10 mouse cellular contexts compared by ENCODE assay signal in genomic region chr11:60084589-60084988, GRCm38 (mm10). TPM values are rescaled to one million over a fixed set of nuclear protein-coding genes. Genes with fewer than 3 reads are reported as not detected.
DNase-seq lines count a peak whose midpoint lies in the region; ATAC-seq and TF ChIP-seq lines count a peak whose summit lies in the region.
"Had no signal": no experiment of that assay in that cellular context is flagged by ENCODE, and none has a peak within 500 bp of the region (broad histone marks: within the 10 kb centered on the region; RNA-seq: fewer than 3 reads in every experiment).

No protein-coding gene starts in this region.

- no peaks in the 10 kb centered on the region for H3K36me3 ChIP-seq in heart, adult 2 months (ENCODE audit: control insufficient read depth, insufficient read depth, low read length)
- no peaks in the 10 kb centered on the region for H3K36me3 ChIP-seq in heart, embryonic 12.5 days
- no peaks in the 10 kb centered on the region for H3K36me3 ChIP-seq in forebrain, embryonic 16.5 days (ENCODE audit: control insufficient read depth, insufficient read depth)
- H3K36me3 ChIP-seq: embryonic facial prominence, embryonic 12.5 days; lung, embryonic 15.5 days had no signal

- no peak for TF ChIP-seq POLR2A in heart, adult 2 months (IDR thresholded peaks at IDR 0.05; ENCODE audit: insufficient read depth, low read depth, low read length)
- TF ChIP-seq POLR2A in embryonic fibroblast, embryonic 13.5 days (IDR thresholded peaks at IDR 0.05; ENCODE audit: low read depth, low read length), result no peak

- no peak overlapping the region for H3K9ac ChIP-seq in heart, adult 2 months (ENCODE audit: low read depth, low read length)
- no peak overlapping the region for H3K9ac ChIP-seq in heart, embryonic 12.5 days
- no peak overlapping the region for H3K9ac ChIP-seq in forebrain, embryonic 16.5 days (replicated peaks; ENCODE audit: low read depth, low read length)
- H3K9ac ChIP-seq: embryonic facial prominence, embryonic 12.5 days; lung, embryonic 15.5 days had no signal

- no peak overlapping the region for H3K4me2 ChIP-seq in heart, embryonic 12.5 days
- H3K4me2 ChIP-seq in forebrain, embryonic 16.5 days (ENCODE audit: low read length), result no peak overlapping the region
- H3K4me2 ChIP-seq: embryonic facial prominence, embryonic 12.5 days; lung, embryonic 15.5 days had no signal

- H3K4me1 ChIP-seq in heart, adult 2 months (ENCODE audit: control insufficient read depth, insufficient read depth, low read length), result no peaks in the 10 kb centered on the region
- no peaks in the 10 kb centered on the region for H3K4me1 ChIP-seq in heart, embryonic 12.5 days (replicated peaks)
- H3K4me1 ChIP-seq in embryonic fibroblast, embryonic 13.5 days (ENCODE audit: control insufficient read depth, insufficient read depth, low read length), result no peaks in the 10 kb centered on the region
- 0 out of 2 replicates have a peak, but pooled peaks cover 3% of the 10 kb centered on the region for H3K4me1 ChIP-seq in forebrain, embryonic 16.5 days (replicated peaks; ENCODE audit: control insufficient read depth, insufficient read depth, low read length)
- H3K4me1 ChIP-seq: lung, embryonic 15.5 days had no signal

- H3K4me3 ChIP-seq in heart, adult 2 months, result no peak overlapping the region
- H3K4me3 ChIP-seq in heart, embryonic 12.5 days, result no peak overlapping the region
- H3K4me3 ChIP-seq in embryonic fibroblast, embryonic 13.5 days (ENCODE audit: insufficient read depth, low read length), result no peak overlapping the region
- no peak overlapping the region for H3K4me3 ChIP-seq in forebrain, embryonic 16.5 days (replicated peaks; ENCODE audit: low read length)
- H3K4me3 ChIP-seq: embryonic facial prominence, embryonic 12.5 days; lung, embryonic 15.5 days had no signal

- intact Hi-C loops in heart, adult 2 months (cut with DNase I), result loop anchor here (5.0 to 10.0 kb wide), 2 partner anchors 328 to 430 kb away; no protein-coding TSS in a partner anchor

- 48% methylated on average over 2 of the region's 2 CpGs for WGBS in heart, adult 2 months
- 30% methylated on average over 2 of the region's 2 CpGs for WGBS in heart, embryonic 12.5 days
- WGBS in forebrain, embryonic 16.5 days, result 35% methylated on average over 2 of the region's 2 CpGs

- TF ChIP-seq CTCF in heart, adult 2 months (IDR thresholded peaks at IDR 0.05), result peak; percentile 86
- TF ChIP-seq CTCF in embryonic fibroblast, embryonic 13.5 days (IDR thresholded peaks at IDR 0.05; ENCODE audit: borderline replicate concordance, insufficient read depth, low read length), result peak; percentile 43; the same call in 1 of the 2 replicates

- no peak overlapping the region for H3K27ac ChIP-seq in heart, adult 2 months
- no peak overlapping the region for H3K27ac ChIP-seq in heart, embryonic 12.5 days (ENCODE audit: poor library complexity, severe bottlenecking)
- H3K27ac ChIP-seq in embryonic fibroblast, embryonic 13.5 days (ENCODE audit: insufficient read depth, low read length), result no peak overlapping the region
- no peak overlapping the region for H3K27ac ChIP-seq in forebrain, embryonic 16.5 days (ENCODE audit: low read length)
- H3K27ac ChIP-seq: embryonic facial prominence, embryonic 12.5 days; lung, embryonic 15.5 days had no signal

- H3K27me3 ChIP-seq in heart, adult 2 months (ENCODE audit: control insufficient read depth, insufficient read depth, low read length), result no peaks in the 10 kb centered on the region
- H3K27me3 ChIP-seq in heart, embryonic 12.5 days (replicated peaks), result no peaks in the 10 kb centered on the region
- no peaks in the 10 kb centered on the region for H3K27me3 ChIP-seq in forebrain, embryonic 16.5 days (replicated peaks; ENCODE audit: control insufficient read depth, insufficient read depth, low read length)
- H3K27me3 ChIP-seq: embryonic facial prominence, embryonic 12.5 days; lung, embryonic 15.5 days had no signal

- peak in 1 of 2 experiments; percentile 59 for DNase-seq in heart, adult 2 months
- DNase-seq in 416B (ENCODE audit: low read depth), result peak; percentile 74
- DNase-seq in R1 (ENCODE audit: low read depth, low spot score), result peak; percentile 65
- DNase-seq in mesoderm, embryonic 11.5 days (ENCODE audit: low read depth, low spot score), result peak; percentile 52
- DNase-seq in thymus, postnatal 4 days, result peak; percentile 89

- no peaks in the 10 kb centered on the region for H3K9me3 ChIP-seq in heart, embryonic 12.5 days (replicated peaks)
- H3K9me3 ChIP-seq in forebrain, embryonic 16.5 days (ENCODE audit: control insufficient read depth, low read length), result no peaks in the 10 kb centered on the region
- H3K9me3 ChIP-seq: embryonic facial prominence, embryonic 12.5 days; lung, embryonic 15.5 days had no signal

- TF ChIP-seq EP300 in heart, adult 2 months (IDR thresholded peaks at IDR 0.05; ENCODE audit: insufficient read depth, low read depth, low read length), result no peak

- ATAC-seq in heart, embryonic 12.5 days (ENCODE audit: insufficient number of reproducible peaks, low FRiP score), result no peak
- no peak for ATAC-seq in forebrain, embryonic 16.5 days

- H3K79me2 ChIP-seq in heart, adult 2 months (replicated peaks; ENCODE audit: control insufficient read depth, insufficient read depth, low read length), result no peaks in the 10 kb centered on the region

RNA-seq across cellular contexts. Expression of gene Rai1, which starts 20.2 kb away (rescaled TPM):
- total RNA-seq in heart, adult 2 months (2021), result 10 to 100 TPM; 21.8 to 26.5 TPM
- 15.8 and 20.0 TPM in 2 replicates for polyA plus RNA-seq in heart, adult 2 months (2012; rRNA removed)
- polyA plus RNA-seq in heart, embryonic 12.5 days (2016; fragmentation: Nextera tagmentation; extraction: Ambion mirVana), result 22.2 and 29.9 TPM in 2 replicates
- 25.9 and 29.1 TPM in 2 replicates for polyA plus RNA-seq in embryonic fibroblast, embryonic 13.5 days (2011; ENCODE audit: insufficient read length, low read depth, missing spikeins)
- polyA plus RNA-seq in forebrain, embryonic 16.5 days (2015; fragmentation: Nextera tagmentation; extraction: Ambion mirVana), result 30.2 and 30.3 TPM in 2 replicates

RNA-seq across cellular contexts. Expression of gene Pemt, which starts 38.3 kb away (rescaled TPM):
- total RNA-seq in heart, adult 2 months (2021), result 1 to 10 TPM; 1.9 to 3.2 TPM
- 5.1 and 5.9 TPM in 2 replicates for polyA plus RNA-seq in heart, adult 2 months (2012; rRNA removed)
- polyA plus RNA-seq in heart, embryonic 12.5 days (2016; fragmentation: Nextera tagmentation; extraction: Ambion mirVana), result 11.7 and 12.6 TPM in 2 replicates
- polyA plus RNA-seq in embryonic fibroblast, embryonic 13.5 days (2011; ENCODE audit: insufficient read length, low read depth, missing spikeins), result 5.8 and 9.8 TPM in 2 replicates
- 4.4 and 7.9 TPM in 2 replicates for polyA plus RNA-seq in forebrain, embryonic 16.5 days (2015; fragmentation: Nextera tagmentation; extraction: Ambion mirVana)
